Mouse (Mus musculus): ENCODE measurements around the gene Mrpl28.
"Not testable (repeated sequence)": the region's sequence is repeated elsewhere in the genome, so short reads cannot be mapped to it uniquely, and the experiment has no call there.

The Mrpl28 gene

GRCm38 (mm10) chr17:26123267-26123684, at the start of gene Mrpl28:
Gene Mrpl28 (plus strand): TSS chr17:26123500.
- DNase-seq = peak; percentile 89

GRCm38 (mm10) chr17:26075246-26075645, 48.1 kb upstream of the Mrpl28 start:
- DNase-seq = no peak

GRCm38 (mm10) chr17:26078851-26079250, 44.4 kb upstream of the Mrpl28 start:
- no peak for DNase-seq

GRCm38 (mm10) chr17:26080867-26081266, 42.4 kb upstream of the Mrpl28 start:
- DNase-seq = no peak

GRCm38 (mm10) chr17:26087059-26087564, 36.2 kb upstream of the Mrpl28 start:
- DNase-seq = no peak

GRCm38 (mm10) chr17:26089905-26090632, 33.2 kb upstream of the Mrpl28 start, which contains the start of gene Decr2:
Gene Decr2 (minus strand): TSS chr17:26090337.
- DNase-seq = peak; percentile 93

- DNase-seq = no peak
These were observed 28.7 kb upstream of the Mrpl28 start for GRCm38 (mm10) chr17:26094531-26095110.

GRCm38 (mm10) chr17:26095121-26095740, 28.1 kb upstream of the Mrpl28 start, which contains the start of gene Nme4:
Gene Nme4 (minus strand): TSS chr17:26095602.
- peak; percentile 62 for DNase-seq

GRCm38 (mm10) chr17:26098461-26098860, 24.8 kb upstream of the Mrpl28 start:
- no peak for DNase-seq

GRCm38 (mm10) chr17:26099316-26099715, 24.0 kb upstream of the Mrpl28 start:
- peak; percentile 47 for DNase-seq

GRCm38 (mm10) chr17:26100166-26100565, 23.1 kb upstream of the Mrpl28 start:
- DNase-seq = no peak

GRCm38 (mm10) chr17:26101478-26101877, 21.8 kb upstream of the Mrpl28 start:
- peak; percentile 57 for DNase-seq

GRCm38 (mm10) chr17:26105619-26106018, 17.7 kb upstream of the Mrpl28 start:
- no peak for DNase-seq

- no peak for DNase-seq
These were observed 13.1 kb upstream of the Mrpl28 start for GRCm38 (mm10) chr17:26110156-26110555.

- no peak for DNase-seq
These were observed 12.3 kb upstream of the Mrpl28 start for GRCm38 (mm10) chr17:26111024-26111423.

GRCm38 (mm10) chr17:26111722-26112121, 11.6 kb upstream of the Mrpl28 start:
- no peak for DNase-seq

- no peak for DNase-seq
These were observed 10.5 kb upstream of the Mrpl28 start for GRCm38 (mm10) chr17:26112751-26113150.

GRCm38 (mm10) chr17:26113181-26113948, 9.9 kb upstream of the Mrpl28 start, which contains the start of gene Tmem8:
Gene Tmem8 (plus strand): TSS chr17:26113299.
- peak; percentile 87 for DNase-seq

- peak; percentile 65 for DNase-seq
These were observed 9.2 kb upstream of the Mrpl28 start for GRCm38 (mm10) chr17:26114061-26114460.

- not testable (repeated sequence) for DNase-seq
These were observed 8.8 kb upstream of the Mrpl28 start for GRCm38 (mm10) chr17:26114461-26114860.

- DNase-seq = peak; percentile 90
These were observed 7.9 kb upstream of the Mrpl28 start for GRCm38 (mm10) chr17:26115205-26115898.

GRCm38 (mm10) chr17:26115956-26116487, 7.3 kb upstream of the Mrpl28 start:
- peak; percentile 71 for DNase-seq

Measured in kidney, adult 18-20 months (tissue).